Mouse (Mus musculus): ENCODE data around the gene Tmem200a. TPM values are rescaled to one million over a fixed set of nuclear protein-coding genes. Genes with fewer than 3 reads are reported as not detected.
A peak's percentile ranks its signal among the peaks of the same experiment; 100 is the strongest.

Gene Tmem200a
- polyA plus RNA-seq, 1 experiment from 2014 or later: 15.6 TPM

- Histone ChIP-seq H3K9me3 (ENCODE audit: control insufficient read depth, low read length) (no peaks in the 10 kb centered on the region), H3K9ac (ENCODE audit: low read depth, low read length) (no peak overlapping the region), H3K4me1 (replicated peaks; ENCODE audit: control insufficient read depth, insufficient read depth, low read length) (no peaks in the 10 kb centered on the region), H3K4me2 (replicated peaks; ENCODE audit: low read depth, low read length) (no peak overlapping the region), H3K27me3 (ENCODE audit: control insufficient read depth, insufficient read depth, low read length) (no peaks in the 10 kb centered on the region), H3K27ac (ENCODE audit: low read depth, low read length) (no peak overlapping the region), H3K36me3 (ENCODE audit: control insufficient read depth, insufficient read depth, low read length) (no peaks in the 10 kb centered on the region), H3K4me3 (ENCODE audit: low read depth, low read length) (no peak overlapping the region)
- DNase-seq (ENCODE audit: low spot score) (no peak), ATAC-seq (ENCODE audit: low FRiP score) (no peak)
- WGBS: 64% methylated on average over 3 of the region's 3 CpGs
Measured at GRCm38 (mm10) chr10:25954641-25955228, 124.1 kb downstream of the Tmem200a start.

GRCm38 (mm10) chr10:25952838-25953237 is 126.0 kb downstream of the Tmem200a start:
- H3K4me2 ChIP-seq (replicated peaks; ENCODE audit: low read depth, low read length): no peak overlapping the region
- H3K27ac ChIP-seq (ENCODE audit: low read depth, low read length): no peak overlapping the region
- H3K9ac ChIP-seq (ENCODE audit: low read depth, low read length): no peak overlapping the region
- no peaks in the 10 kb centered on the region for H3K27me3 ChIP-seq (ENCODE audit: control insufficient read depth, insufficient read depth, low read length)
- H3K9me3 ChIP-seq (ENCODE audit: control insufficient read depth, low read length): no peaks in the 10 kb centered on the region
- 87% methylated on average over 7 of the region's 7 CpGs for WGBS
- no peak overlapping the region for H3K4me3 ChIP-seq (ENCODE audit: low read depth, low read length)
- no peaks in the 10 kb centered on the region for H3K36me3 ChIP-seq (ENCODE audit: control insufficient read depth, insufficient read depth, low read length)
- no peaks in the 10 kb centered on the region for H3K4me1 ChIP-seq (replicated peaks; ENCODE audit: control insufficient read depth, insufficient read depth, low read length)
- no peak for ATAC-seq (ENCODE audit: low FRiP score)
- no peak for DNase-seq (ENCODE audit: low spot score)

GRCm38 (mm10) chr10:25952150-25952549 is 126.7 kb downstream of the Tmem200a start:
- Histone ChIP-seq H3K4me2 (replicated peaks; ENCODE audit: low read depth, low read length) (no peak overlapping the region), H3K27ac (ENCODE audit: low read depth, low read length) (no peak overlapping the region), H3K4me1 (replicated peaks; ENCODE audit: control insufficient read depth, insufficient read depth, low read length) (no peaks in the 10 kb centered on the region), H3K9ac (ENCODE audit: low read depth, low read length) (no peak overlapping the region), H3K9me3 (ENCODE audit: control insufficient read depth, low read length) (no peaks in the 10 kb centered on the region), H3K36me3 (ENCODE audit: control insufficient read depth, insufficient read depth, low read length) (no peaks in the 10 kb centered on the region), H3K27me3 (ENCODE audit: control insufficient read depth, insufficient read depth, low read length) (no peaks in the 10 kb centered on the region), H3K4me3 (ENCODE audit: low read depth, low read length) (no peak overlapping the region)
- DNase-seq (ENCODE audit: low spot score) (no peak), ATAC-seq (ENCODE audit: low FRiP score) (no peak)
- 88% methylated on average over 6 of the region's 6 CpGs for WGBS

GRCm38 (mm10) chr10:25945866-25946265 is 133.0 kb downstream of the Tmem200a start:
- Histone ChIP-seq H3K4me3 (ENCODE audit: low read depth, low read length) (no peak overlapping the region), H3K9me3 (ENCODE audit: control insufficient read depth, low read length) (no peaks in the 10 kb centered on the region), H3K27me3 (ENCODE audit: control insufficient read depth, insufficient read depth, low read length) (no peaks in the 10 kb centered on the region), H3K4me1 (replicated peaks; ENCODE audit: control insufficient read depth, insufficient read depth, low read length) (no peaks in the 10 kb centered on the region), H3K27ac (ENCODE audit: low read depth, low read length) (no peak overlapping the region), H3K9ac (ENCODE audit: low read depth, low read length) (no peak overlapping the region), H3K4me2 (replicated peaks; ENCODE audit: low read depth, low read length) (no peak overlapping the region), H3K36me3 (ENCODE audit: control insufficient read depth, insufficient read depth, low read length) (no peaks in the 10 kb centered on the region)
- ATAC-seq (ENCODE audit: low FRiP score) (no peak), DNase-seq (ENCODE audit: low spot score) (no peak)
- WGBS: 84% methylated on average over 2 of the region's 2 CpGs

- H3K36me3 ChIP-seq (ENCODE audit: control insufficient read depth, insufficient read depth, low read length): no peaks in the 10 kb centered on the region
- no peak overlapping the region for H3K4me2 ChIP-seq (replicated peaks; ENCODE audit: low read depth, low read length)
- no peaks in the 10 kb centered on the region for H3K27me3 ChIP-seq (ENCODE audit: control insufficient read depth, insufficient read depth, low read length)
- H3K4me1 ChIP-seq (replicated peaks; ENCODE audit: control insufficient read depth, insufficient read depth, low read length): no peaks in the 10 kb centered on the region
- no peak for ATAC-seq (ENCODE audit: low FRiP score)
- H3K9me3 ChIP-seq (ENCODE audit: control insufficient read depth, low read length): no peaks in the 10 kb centered on the region
- 32% methylated on average over 2 of the region's 2 CpGs for WGBS
- no peak overlapping the region for H3K4me3 ChIP-seq (ENCODE audit: low read depth, low read length)
- no peak overlapping the region for H3K27ac ChIP-seq (ENCODE audit: low read depth, low read length)
- DNase-seq (ENCODE audit: low spot score): no peak
- H3K9ac ChIP-seq (ENCODE audit: low read depth, low read length): no peak overlapping the region
Measured at GRCm38 (mm10) chr10:25944641-25945040, 134.2 kb downstream of the Tmem200a start.

GRCm38 (mm10) chr10:25931796-25932195 is 147.1 kb downstream of the Tmem200a start:
- no peak overlapping the region for H3K27ac ChIP-seq (ENCODE audit: low read depth, low read length)
- H3K36me3 ChIP-seq (ENCODE audit: control insufficient read depth, insufficient read depth, low read length): no peaks in the 10 kb centered on the region
- DNase-seq (ENCODE audit: low spot score): no peak
- H3K4me1 ChIP-seq (replicated peaks; ENCODE audit: control insufficient read depth, insufficient read depth, low read length): peaks cover 3% of the 10 kb centered on the region; the same call in 1 of the 2 replicates
- no peak overlapping the region for H3K4me2 ChIP-seq (replicated peaks; ENCODE audit: low read depth, low read length)
- 86% methylated on average over 8 of the region's 8 CpGs for WGBS
- no peak overlapping the region for H3K4me3 ChIP-seq (ENCODE audit: low read depth, low read length)
- no peak for ATAC-seq (ENCODE audit: low FRiP score)
- H3K9me3 ChIP-seq (ENCODE audit: control insufficient read depth, low read length): no peaks in the 10 kb centered on the region
- no peaks in the 10 kb centered on the region for H3K27me3 ChIP-seq (ENCODE audit: control insufficient read depth, insufficient read depth, low read length)
- no peak overlapping the region for H3K9ac ChIP-seq (ENCODE audit: low read depth, low read length)

- no peaks in the 10 kb centered on the region for H3K27me3 ChIP-seq (ENCODE audit: control insufficient read depth, insufficient read depth, low read length)
Measured at GRCm38 (mm10) chr10:25929401-25930150, 149.3 kb downstream of the Tmem200a start.

GRCm38 (mm10) chr10:25928861-25929368 is 149.9 kb downstream of the Tmem200a start:
- DNase-seq (ENCODE audit: low spot score) (no peak), ATAC-seq (ENCODE audit: low FRiP score) (peak; percentile 63)
- Histone ChIP-seq H3K27ac (ENCODE audit: low read depth, low read length) (no peak overlapping the region), H3K36me3 (ENCODE audit: control insufficient read depth, insufficient read depth, low read length) (no peaks in the 10 kb centered on the region), H3K4me3 (ENCODE audit: low read depth, low read length) (no peak overlapping the region), H3K4me2 (replicated peaks; ENCODE audit: low read depth, low read length) (no peak overlapping the region), H3K9ac (ENCODE audit: low read depth, low read length) (no peak overlapping the region), H3K27me3 (ENCODE audit: control insufficient read depth, insufficient read depth, low read length) (no peaks in the 10 kb centered on the region), H3K4me1 (replicated peaks; ENCODE audit: control insufficient read depth, insufficient read depth, low read length) (peaks cover 3% of the 10 kb centered on the region; the same call in 1 of the 2 replicates), H3K9me3 (ENCODE audit: control insufficient read depth, low read length) (no peaks in the 10 kb centered on the region)
- WGBS: 31% methylated on average over 8 of the region's 8 CpGs

More at GRCm38 (mm10) chr10:25929401-25930150, 149.3 kb downstream of the Tmem200a start:
- peak; percentile 24 for DNase-seq (ENCODE audit: low spot score)
- Histone ChIP-seq H3K4me1 (replicated peaks; ENCODE audit: control insufficient read depth, insufficient read depth, low read length) (peaks cover 3% of the 10 kb centered on the region; the same call in 1 of the 2 replicates), H3K9ac (ENCODE audit: low read depth, low read length) (no peak overlapping the region), H3K36me3 (ENCODE audit: control insufficient read depth, insufficient read depth, low read length) (no peaks in the 10 kb centered on the region), H3K4me3 (ENCODE audit: low read depth, low read length) (no peak overlapping the region), H3K4me2 (replicated peaks; ENCODE audit: low read depth, low read length) (no peak overlapping the region), H3K27ac (ENCODE audit: low read depth, low read length) (no peak overlapping the region), H3K9me3 (ENCODE audit: control insufficient read depth, low read length) (no peaks in the 10 kb centered on the region)
- WGBS: 46% methylated on average over 12 of the region's 12 CpGs
- ATAC-seq (ENCODE audit: low FRiP score): peak; percentile 43

GRCm38 (mm10) chr10:25928448-25928786 is 150.4 kb downstream of the Tmem200a start:
- Histone ChIP-seq H3K27ac (ENCODE audit: low read depth, low read length) (no peak overlapping the region), H3K4me1 (replicated peaks; ENCODE audit: control insufficient read depth, insufficient read depth, low read length) (peaks cover 3% of the 10 kb centered on the region; the same call in 1 of the 2 replicates), H3K4me3 (ENCODE audit: low read depth, low read length) (no peak overlapping the region), H3K4me2 (replicated peaks; ENCODE audit: low read depth, low read length) (no peak overlapping the region), H3K9me3 (ENCODE audit: control insufficient read depth, low read length) (no peaks in the 10 kb centered on the region), H3K27me3 (ENCODE audit: control insufficient read depth, insufficient read depth, low read length) (no peaks in the 10 kb centered on the region), H3K9ac (ENCODE audit: low read depth, low read length) (no peak overlapping the region), H3K36me3 (ENCODE audit: control insufficient read depth, insufficient read depth, low read length) (no peaks in the 10 kb centered on the region)
- ATAC-seq (ENCODE audit: low FRiP score): peak; percentile 42; the same call in 1 of the 2 replicates
- 32% methylated on average over 3 of the region's 3 CpGs for WGBS
- DNase-seq (ENCODE audit: low spot score): no peak
